Mouse (Mus musculus): ENCODE measurements around the gene Galntl5. TPM values are rescaled to one million over a fixed set of nuclear protein-coding genes. Genes with fewer than 3 reads are reported as not detected.

Galntl5 gene
- total RNA-seq, 1 experiment, result not detected

- Histone ChIP-seq H3K4me1 (ENCODE audit: control insufficient read depth in 2 of 2, insufficient read depth in 2 of 2, low read length in 2 of 2, poor library complexity in 1 of 2) (peaks cover 0 to 9% of the 10 kb centered on the region in 2 experiments; a peak in 1 of 4 replicates), H3K9me3 (ENCODE audit: control insufficient read depth, insufficient read depth, low read depth, low read length) (no peaks in the 10 kb centered on the region), H3K9ac (ENCODE audit: insufficient read depth, low read depth, low read length, poor library complexity, severe bottlenecking) (no peak overlapping the region), H3K36me3 (ENCODE audit: control insufficient read depth, insufficient read depth, low read length, poor library complexity, severe bottlenecking) (no peaks in the 10 kb centered on the region), H3K4me3 (ENCODE audit: insufficient read depth in 1 of 2, low read depth in 1 of 2, low read length in 2 of 2, poor library complexity in 1 of 2, severe bottlenecking in 1 of 2) (no peak overlapping the region), H3K27ac (ENCODE audit: insufficient read depth, low read depth, low read length, poor library complexity, severe bottlenecking) (no peak overlapping the region)
- no peak for TF ChIP-seq ZC3H11A (IDR thresholded peaks at IDR 0.05; ENCODE audit: borderline replicate concordance, low read depth, low read length)
- TF ChIP-seq MAFK (IDR thresholded peaks at IDR 0.05; ENCODE audit: insufficient read depth, low read depth, low read length), result no peak
- TF ChIP-seq ZNF384 (IDR thresholded peaks at IDR 0.05; ENCODE audit: low read depth, low read length), result no peak
- TF ChIP-seq CHD2 (IDR thresholded peaks at IDR 0.05; ENCODE audit: low read depth, low read length), result no peak
- TF ChIP-seq HCFC1 (IDR thresholded peaks at IDR 0.05; ENCODE audit: borderline replicate concordance, insufficient read depth, low read length), result no peak
- DNase-seq (ENCODE audit: low read depth, low spot score), result no peak
- in situ Hi-C loops (cut with MboI; ENCODE audit: low sequenced_read_pairs in 2 of 2, unreplicated experiment in 2 of 2), result no loop called here
Observed at GRCm38 (mm10) chr5:25162981-25163380, 18.3 kb upstream of the Galntl5 start.

GRCm38 (mm10) chr5:25163938-25164337, 17.3 kb upstream of the Galntl5 start:
- no peak for DNase-seq (ENCODE audit: low read depth, low spot score)
- Histone ChIP-seq H3K9ac (ENCODE audit: insufficient read depth, low read depth, low read length, poor library complexity, severe bottlenecking) (no peak overlapping the region), H3K36me3 (ENCODE audit: control insufficient read depth, insufficient read depth, low read length, poor library complexity, severe bottlenecking) (no peaks in the 10 kb centered on the region), H3K4me1 (ENCODE audit: control insufficient read depth in 2 of 2, insufficient read depth in 2 of 2, low read length in 2 of 2, poor library complexity in 1 of 2) (peaks cover 0 to 6% of the 10 kb centered on the region in 2 experiments; a peak in 1 of 4 replicates), H3K4me3 (ENCODE audit: insufficient read depth in 1 of 2, low read depth in 1 of 2, low read length in 2 of 2, poor library complexity in 1 of 2, severe bottlenecking in 1 of 2) (no peak overlapping the region), H3K27ac (ENCODE audit: insufficient read depth, low read depth, low read length, poor library complexity, severe bottlenecking) (no peak overlapping the region), H3K9me3 (ENCODE audit: control insufficient read depth, insufficient read depth, low read depth, low read length) (no peaks in the 10 kb centered on the region)
- TF ChIP-seq ZNF384 (IDR thresholded peaks at IDR 0.05; ENCODE audit: low read depth, low read length), result no peak
- TF ChIP-seq HCFC1 (IDR thresholded peaks at IDR 0.05; ENCODE audit: borderline replicate concordance, insufficient read depth, low read length), result no peak
- TF ChIP-seq MAFK (IDR thresholded peaks at IDR 0.05; ENCODE audit: insufficient read depth, low read depth, low read length), result no peak
- no peak for TF ChIP-seq ZC3H11A (IDR thresholded peaks at IDR 0.05; ENCODE audit: borderline replicate concordance, low read depth, low read length)
- no peak for TF ChIP-seq CHD2 (IDR thresholded peaks at IDR 0.05; ENCODE audit: low read depth, low read length)
- in situ Hi-C loops (cut with MboI; ENCODE audit: low sequenced_read_pairs in 2 of 2, unreplicated experiment in 2 of 2), result no loop called here

- Histone ChIP-seq H3K4me3 (ENCODE audit: insufficient read depth in 1 of 2, low read depth in 1 of 2, low read length in 2 of 2, poor library complexity in 1 of 2, severe bottlenecking in 1 of 2) (no peak overlapping the region), H3K36me3 (ENCODE audit: control insufficient read depth, insufficient read depth, low read length, poor library complexity, severe bottlenecking) (no peaks in the 10 kb centered on the region), H3K9me3 (ENCODE audit: control insufficient read depth, insufficient read depth, low read depth, low read length) (no peaks in the 10 kb centered on the region), H3K27ac (ENCODE audit: insufficient read depth, low read depth, low read length, poor library complexity, severe bottlenecking) (no peak overlapping the region), H3K4me1 (ENCODE audit: control insufficient read depth in 2 of 2, insufficient read depth in 2 of 2, low read length in 2 of 2, poor library complexity in 1 of 2) (peaks cover 0 to 6% of the 10 kb centered on the region in 2 experiments; a peak in 1 of 4 replicates), H3K9ac (ENCODE audit: insufficient read depth, low read depth, low read length, poor library complexity, severe bottlenecking) (no peak overlapping the region)
- no peak for DNase-seq (ENCODE audit: low read depth, low spot score)
- no peak for TF ChIP-seq HCFC1 (IDR thresholded peaks at IDR 0.05; ENCODE audit: borderline replicate concordance, insufficient read depth, low read length)
- no peak for TF ChIP-seq MAFK (IDR thresholded peaks at IDR 0.05; ENCODE audit: insufficient read depth, low read depth, low read length)
- TF ChIP-seq ZNF384 (IDR thresholded peaks at IDR 0.05; ENCODE audit: low read depth, low read length), result no peak
- no peak for TF ChIP-seq ZC3H11A (IDR thresholded peaks at IDR 0.05; ENCODE audit: borderline replicate concordance, low read depth, low read length)
- no peak for TF ChIP-seq CHD2 (IDR thresholded peaks at IDR 0.05; ENCODE audit: low read depth, low read length)
- in situ Hi-C loops (cut with MboI; ENCODE audit: low sequenced_read_pairs in 2 of 2, unreplicated experiment in 2 of 2), result no loop called here
Observed at GRCm38 (mm10) chr5:25164341-25164740, 16.9 kb upstream of the Galntl5 start.

- in situ Hi-C loops (cut with MboI; ENCODE audit: low sequenced_read_pairs in 2 of 2, unreplicated experiment in 2 of 2), result no loop called here
- no peak overlapping the region for H3K9ac ChIP-seq (ENCODE audit: insufficient read depth, low read depth, low read length, poor library complexity, severe bottlenecking)
- H3K36me3 ChIP-seq (ENCODE audit: control insufficient read depth, insufficient read depth, low read length, poor library complexity, severe bottlenecking), result no peaks in the 10 kb centered on the region
- H3K4me1 ChIP-seq (ENCODE audit: control insufficient read depth in 2 of 2, insufficient read depth in 2 of 2, low read length in 2 of 2, poor library complexity in 1 of 2), result peaks cover 0 to 6% of the 10 kb centered on the region in 2 experiments; a peak in 1 of 4 replicates
- no peaks in the 10 kb centered on the region for H3K9me3 ChIP-seq (ENCODE audit: control insufficient read depth, insufficient read depth, low read depth, low read length)
- no peak overlapping the region for H3K27ac ChIP-seq (ENCODE audit: insufficient read depth, low read depth, low read length, poor library complexity, severe bottlenecking)
- no peak overlapping the region for H3K4me3 ChIP-seq (ENCODE audit: insufficient read depth in 1 of 2, low read depth in 1 of 2, low read length in 2 of 2, poor library complexity in 1 of 2, severe bottlenecking in 1 of 2)
- DNase-seq (ENCODE audit: low read depth, low spot score), result no peak
- TF ChIP-seq HCFC1 (IDR thresholded peaks at IDR 0.05; ENCODE audit: borderline replicate concordance, insufficient read depth, low read length) (no peak), ZNF384 (IDR thresholded peaks at IDR 0.05; ENCODE audit: low read depth, low read length) (no peak), ZC3H11A (IDR thresholded peaks at IDR 0.05; ENCODE audit: borderline replicate concordance, low read depth, low read length) (no peak), CHD2 (IDR thresholded peaks at IDR 0.05; ENCODE audit: low read depth, low read length) (no peak), MAFK (IDR thresholded peaks at IDR 0.05; ENCODE audit: insufficient read depth, low read depth, low read length) (no peak)
Observed at GRCm38 (mm10) chr5:25165102-25165788, 16.0 kb upstream of the Galntl5 start.

Data from ES-E14 (cell line).